Mouse (Mus musculus): Measurements from ENCODE around the gene Tmem101.
"Not testable (repeated sequence)": the region's sequence is repeated elsewhere in the genome, so short reads cannot be mapped to it uniquely, and the experiment has no call there.

Tmem101 gene

GRCm38 (mm10) chr11:102156039-102156785, at the start of gene Tmem101:
Gene Tmem101 (minus strand): TSS chr11:102156404.
- DNase-seq (ENCODE audit: low read depth, low spot score): peak; percentile 97

GRCm38 (mm10) chr11:102201408-102201821, 45.2 kb upstream of the Tmem101 start:
- peak; percentile 94 for DNase-seq (ENCODE audit: low read depth, low spot score)

GRCm38 (mm10) chr11:102199856-102200255, 43.7 kb upstream of the Tmem101 start:
- DNase-seq (ENCODE audit: low read depth, low spot score): no peak

GRCm38 (mm10) chr11:102198245-102198644, 42.0 kb upstream of the Tmem101 start:
- no peak for DNase-seq (ENCODE audit: low read depth, low spot score)

- DNase-seq (ENCODE audit: low read depth, low spot score): peak; percentile 81
These were observed 40.0 kb upstream of the Tmem101 start for GRCm38 (mm10) chr11:102196018-102196797.

- DNase-seq (ENCODE audit: low read depth, low spot score): no peak
These were observed 37.6 kb upstream of the Tmem101 start for GRCm38 (mm10) chr11:102193657-102194440.

GRCm38 (mm10) chr11:102190848-102191247, 34.6 kb upstream of the Tmem101 start:
- no peak for DNase-seq (ENCODE audit: low read depth, low spot score)

GRCm38 (mm10) chr11:102189461-102190436, 33.5 kb upstream of the Tmem101 start, which contains the start of gene G6pc3:
Gene G6pc3 (plus strand): TSS chr11:102189620.
- peak; percentile 98 for DNase-seq (ENCODE audit: low read depth, low spot score)

GRCm38 (mm10) chr11:102188980-102189379, 32.8 kb upstream of the Tmem101 start:
- DNase-seq (ENCODE audit: low read depth, low spot score): no peak

- no peak for DNase-seq (ENCODE audit: low read depth, low spot score)
These were observed 30.0 kb upstream of the Tmem101 start for GRCm38 (mm10) chr11:102186235-102186634.

GRCm38 (mm10) chr11:102185677-102186076, 29.5 kb upstream of the Tmem101 start:
- DNase-seq (ENCODE audit: low read depth, low spot score): no peak

- DNase-seq (ENCODE audit: low read depth, low spot score): peak; percentile 97
These were observed 28.7 kb upstream of the Tmem101 start, which contains the start of gene Lsm12 for GRCm38 (mm10) chr11:102184646-102185495. Gene Lsm12 (minus strand): TSS chr11:102185296.

- DNase-seq (ENCODE audit: low read depth, low spot score): no peak
These were observed 28.0 kb upstream of the Tmem101 start for GRCm38 (mm10) chr11:102184253-102184645.

- DNase-seq (ENCODE audit: low read depth, low spot score): no peak
These were observed 23.6 kb upstream of the Tmem101 start for GRCm38 (mm10) chr11:102179836-102180235.

- no peak for DNase-seq (ENCODE audit: low read depth, low spot score)
These were observed 12.5 kb upstream of the Tmem101 start for GRCm38 (mm10) chr11:102168689-102169088.

GRCm38 (mm10) chr11:102167539-102167938, 11.3 kb upstream of the Tmem101 start:
- peak; percentile 59 for DNase-seq (ENCODE audit: low read depth, low spot score)

- DNase-seq (ENCODE audit: low read depth, low spot score): peak; percentile 88
These were observed 9.9 kb upstream of the Tmem101 start for GRCm38 (mm10) chr11:102165971-102166722.

- peak; percentile 86 for DNase-seq (ENCODE audit: low read depth, low spot score)
These were observed 3.6 kb upstream of the Tmem101 start for GRCm38 (mm10) chr11:102159781-102160180.

- DNase-seq (ENCODE audit: low read depth, low spot score): not testable (repeated sequence)
These were observed 1.8 kb upstream of the Tmem101 start for GRCm38 (mm10) chr11:102158024-102158423.
